ENCODE assay signal across 8 mouse cellular contexts in genomic region chr1:43473734-43474534, GRCm38 (mm10). TPM values are rescaled to one million over a fixed set of nuclear protein-coding genes. Genes with fewer than 3 reads are reported as not detected.
DNase-seq lines count a peak whose midpoint lies in the region; ATAC-seq and TF ChIP-seq lines count a peak whose summit lies in the region.

No protein-coding gene starts in this region.

- no peak overlapping the region for H3K4me3 ChIP-seq in heart, adult 2 months
- no peak overlapping the region for H3K4me3 ChIP-seq in limb, embryonic 10.5 days

- no peak overlapping the region for H3K9ac ChIP-seq in heart, adult 2 months (ENCODE audit: low read depth, low read length)

- TF ChIP-seq CTCF in heart, adult 2 months (IDR thresholded peaks at IDR 0.05), result no peak

- DNase-seq in heart, adult 2 months, result no peak
- no peak for DNase-seq in heart, postnatal 14 days
- DNase-seq in thymus, postnatal 4 days, result peak; percentile 55
- no peak for DNase-seq in thymus, adult 18-20 months
- no peak for DNase-seq in limb, embryonic 10.5 days (ENCODE audit: low spot score)
- DNase-seq in right cerebral cortex, postnatal 14 days, result peak; percentile 75
- DNase-seq in urinary bladder, postnatal 36 days (ENCODE audit: low spot score in 2 of 2), result no peak

- ATAC-seq in granulocyte monocyte progenitor cell, adult 5-6 weeks (replicated peaks; ENCODE audit: poor library complexity, severe bottlenecking), result peak; percentile 76

- peak overlapping the region; percentile 60 for H3K27ac ChIP-seq in heart, adult 2 months
- H3K27ac ChIP-seq in limb, embryonic 10.5 days, result 0 out of 2 replicates have a peak overlapping the region, but pooled peaks have one; percentile 31

- no peaks in the 10 kb centered on the region for H3K27me3 ChIP-seq in heart, adult 2 months (ENCODE audit: control insufficient read depth, insufficient read depth, low read length)
- no peaks in the 10 kb centered on the region for H3K27me3 ChIP-seq in limb, embryonic 10.5 days (ENCODE audit: low read depth, poor library complexity, severe bottlenecking)

- peaks cover 25% of the 10 kb centered on the region for H3K4me1 ChIP-seq in heart, adult 2 months (ENCODE audit: control insufficient read depth, insufficient read depth, low read length)
- peaks cover 40% of the 10 kb centered on the region for H3K4me1 ChIP-seq in limb, embryonic 10.5 days

- H3K79me2 ChIP-seq in heart, adult 2 months (replicated peaks; ENCODE audit: control insufficient read depth, insufficient read depth, low read length), result peaks cover 11% of the 10 kb centered on the region

- TF ChIP-seq POLR2A in heart, adult 2 months (IDR thresholded peaks at IDR 0.05; ENCODE audit: insufficient read depth, low read depth, low read length), result no peak

- H3K36me3 ChIP-seq in heart, adult 2 months (ENCODE audit: control insufficient read depth, insufficient read depth, low read length), result peaks cover 3% of the 10 kb centered on the region; the same call in 1 of the 2 replicates
- H3K36me3 ChIP-seq in limb, embryonic 10.5 days, result 0 out of 2 replicates have a peak, but pooled peaks cover 3% of the 10 kb centered on the region

- no peaks in the 10 kb centered on the region for H3K9me3 ChIP-seq in limb, embryonic 10.5 days (replicated peaks)

- no peak for TF ChIP-seq EP300 in heart, adult 2 months (IDR thresholded peaks at IDR 0.05; ENCODE audit: insufficient read depth, low read depth, low read length)

- WGBS in heart, adult 2 months, result 32% methylated on average over 5 of the region's 5 CpGs
- 87% methylated on average over 5 of the region's 5 CpGs for WGBS in limb, embryonic 10.5 days

- intact Hi-C loops in heart, adult 2 months (cut with DNase I), result no loop called here
- intact Hi-C loops in heart, postnatal 14 days (cut with DNase I), result no loop called here

RNA-seq across cellular contexts. Expression of gene Nck2, which starts 29.6 kb away (rescaled TPM):
- total RNA-seq in heart, adult 2 months (2021), result 10 to 100 TPM; 11.9 to 15.3 TPM
- 11.7 and 12.9 TPM in 2 replicates for polyA plus RNA-seq in heart, adult 2 months (2012; rRNA removed)
- total RNA-seq in heart, postnatal 14 days (2021), result 10 to 100 TPM; 21.0 to 22.4 TPM
- 14.8 and 23.3 TPM in 2 replicates for total RNA-seq in granulocyte monocyte progenitor cell, adult 5-6 weeks (2014; fragmentation: Nextera tagmentation)
- 11.9 and 13.1 TPM in 2 replicates for total RNA-seq in granulocyte monocyte progenitor cell, adult 5-6 weeks (2017)
- 46.5 and 51.5 TPM in 2 replicates for polyA plus RNA-seq in limb, embryonic 10.5 days (2016; fragmentation: Nextera tagmentation; extraction: Ambion mirVana)

Comparison
In these comparisons a context has a peak if more than half of its experiments do, and no peak if none do; other contexts are left out.
1. DNase-seq: peak in thymus, postnatal 4 days (single experiment) and right cerebral cortex, postnatal 14 days (single experiment); none in heart, adult 2 months (0 of 2), heart, postnatal 14 days (0 of 2), thymus, adult 18-20 months (0 of 2), limb, embryonic 10.5 days (single experiment) and urinary bladder, postnatal 36 days (0 of 2).